Mouse (Mus musculus) liver, postnatal 0 days (tissue): ENCODE data around the gene Sdr9c7.

ENCODE experiments used
- CTCF ChIP-seq: sonication (generic); IDR thresholded peaks from 2 replicates; pipeline ENCODE4 v1.5.1; 2016; ENCODE audit warnings: antibody characterized with exemption, low read depth
- EP300 ChIP-seq: IDR thresholded peaks from 2 replicates; pipeline ENCODE4 v1.6.1; 2016; ENCODE audit warnings: antibody characterized with exemption, low read depth, mild to moderate bottlenecking

- no peak for TF ChIP-seq CTCF
- TF ChIP-seq EP300: no peak
These were observed 34.1 kb downstream of the Sdr9c7 start for GRCm38 (mm10) chr10:127932290-127932926.
